Mouse (Mus musculus) ES-E14 (cell line): Measurements from ENCODE around the gene Ess2. TPM values are rescaled to one million over a fixed set of nuclear protein-coding genes. Genes with fewer than 3 reads are reported as not detected.

Experiments used
- DNase-seq: peaks from one replicate; pipeline ENCODE4 v3.0.0-alpha.2; 2013; ENCODE audit warnings: low read depth, low spot score
- H3K27ac ChIP-seq: 2 replicates; pipeline ENCODE4 v1.5.1; 2012; ENCODE audit warnings: low read depth, mild to moderate bottlenecking, low read length, moderate library complexity, mixed read lengths; ENCODE audit not compliant: poor library complexity, insufficient read depth, severe bottlenecking
- H3K36me3 ChIP-seq: 2 replicates; pipeline ENCODE4 v1.6.1; 2012; ENCODE audit warnings: mild to moderate bottlenecking, low read length, moderate library complexity, mixed read lengths; ENCODE audit not compliant: control insufficient read depth, poor library complexity, insufficient read depth, severe bottlenecking
- H3K4me1 ChIP-seq, 2 experiments: fragments of 150-350 bp in 1 of 2; sonication (generic) in 1 of 2; 2 replicates each; pipeline ENCODE4 v1.6.1; 2012; ENCODE audit warnings: low read length in 2 of 2, mild to moderate bottlenecking in 1 of 2, mixed read lengths in 1 of 2; ENCODE audit not compliant: control insufficient read depth in 2 of 2, insufficient read depth in 2 of 2, poor library complexity in 1 of 2
- H3K4me3 ChIP-seq, 2 experiments: fragments of 150-350 bp in 1 of 2; sonication (generic) in 1 of 2; 2 replicates each; pipeline ENCODE4 v1.5.1; 2012; ENCODE audit warnings: low read length in 2 of 2, low read depth in 1 of 2, mild to moderate bottlenecking in 1 of 2, mixed read lengths in 1 of 2; ENCODE audit not compliant: insufficient read depth in 1 of 2, poor library complexity in 1 of 2, severe bottlenecking in 1 of 2
- H3K9ac ChIP-seq: 2 replicates; pipeline ENCODE4 v1.6.1; 2012; ENCODE audit warnings: low read depth, mild to moderate bottlenecking, low read length, mixed read lengths; ENCODE audit not compliant: poor library complexity, insufficient read depth, severe bottlenecking
- H3K9me3 ChIP-seq: fragments of 150-350 bp; sonication (generic); 2 replicates; pipeline ENCODE4 v1.6.1; 2012; ENCODE audit warnings: low read depth, mild to moderate bottlenecking, low read length; ENCODE audit not compliant: control insufficient read depth, insufficient read depth
- CHD2 ChIP-seq: IDR thresholded peaks from 2 replicates; pipeline ENCODE4 v1.6.1; 2014; ENCODE audit warnings: mild to moderate bottlenecking, low read depth, low read length, inconsistent platforms
- HCFC1 ChIP-seq: IDR thresholded peaks from 2 replicates; pipeline ENCODE4 v1.6.1; 2012; ENCODE audit warnings: low read length, inconsistent platforms, borderline replicate concordance; ENCODE audit not compliant: insufficient read depth
- MAFK ChIP-seq: IDR thresholded peaks from 2 replicates; pipeline ENCODE4 v1.6.1; 2014; ENCODE audit warnings: mild to moderate bottlenecking, low read depth, low read length, inconsistent platforms; ENCODE audit not compliant: insufficient read depth
- ZC3H11A ChIP-seq: IDR thresholded peaks from 2 replicates; pipeline ENCODE4 v1.6.1; 2012; ENCODE audit warnings: low read depth, mild to moderate bottlenecking, inconsistent platforms, low read length, borderline replicate concordance
- ZNF384 ChIP-seq: IDR thresholded peaks from 2 replicates; pipeline ENCODE4 v1.6.1; 2012; ENCODE audit warnings: low read depth, low read length, inconsistent platforms
- in situ Hi-C, 2 experiments: fragments of 600-800 bp; cut with MboI; formaldehyde crosslinking; loops; one replicate each; pipeline ENCODE4 v1.15.1; 2025; ENCODE audit warnings: low sequenced_read_pairs in 2 of 2, inconsistent platforms in 1 of 2; ENCODE audit not compliant: unreplicated experiment in 2 of 2
- total RNA-seq: library from RNA; depleted of rRNA; stranded (reverse); fragments of 300-350 nt; gene quantifications from 2 replicates; pipeline ENCODE4 v1.2.3, GENCODE M21; 2012

Gene Ess2
- total RNA-seq, 1 experiment: 27.2 TPM

DNA sequence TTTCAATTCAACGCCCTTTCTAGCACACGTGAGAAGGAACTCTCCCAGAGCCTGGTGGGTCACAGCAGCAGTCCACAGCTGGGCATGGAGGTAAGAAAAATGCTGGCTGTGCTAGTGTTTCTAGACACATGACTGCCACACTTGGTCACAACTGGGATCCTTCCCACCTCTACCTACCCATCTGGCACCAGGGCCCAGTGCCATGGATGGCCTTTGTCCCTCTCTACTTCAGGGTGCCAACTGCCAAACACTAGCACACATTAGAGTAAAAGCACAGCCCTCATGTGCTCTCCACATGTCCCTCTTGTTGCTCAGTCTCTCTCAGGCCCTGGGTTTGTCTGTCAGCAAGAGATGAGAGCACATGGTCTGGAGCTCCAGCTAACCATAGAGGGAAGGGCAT, 18.5 kb upstream of the Ess2 start:
- no peak overlapping the region for H3K9ac ChIP-seq
- peaks cover 25% of the 10 kb centered on the region for H3K36me3 ChIP-seq
- DNase-seq: no peak
- in situ Hi-C loops: no loop called here
- no peak for TF ChIP-seq CHD2
- no peak for TF ChIP-seq HCFC1
- no peak for TF ChIP-seq ZC3H11A
- TF ChIP-seq MAFK: no peak
- TF ChIP-seq ZNF384: no peak
- peak overlapping the region; percentile 77 for H3K27ac ChIP-seq
- H3K4me3 ChIP-seq: no peak overlapping the region
- no peaks in the 10 kb centered on the region for H3K9me3 ChIP-seq
- H3K4me1 ChIP-seq: peaks cover 4 to 27% of the 10 kb centered on the region in 2 experiments; a peak in 2 of 4 replicates

- TF ChIP-seq CHD2: no peak
- H3K4me3 ChIP-seq: no peak overlapping the region
- in situ Hi-C loops: no loop called here
- H3K4me1 ChIP-seq: peaks cover 4 to 31% of the 10 kb centered on the region in 2 experiments; a peak in 2 of 4 replicates
- no peak for DNase-seq
- H3K9me3 ChIP-seq: no peaks in the 10 kb centered on the region
- peaks cover 26% of the 10 kb centered on the region for H3K36me3 ChIP-seq
- peak overlapping the region; percentile 1; the same call in 1 of the 2 replicates for H3K9ac ChIP-seq
- H3K27ac ChIP-seq: peak overlapping the region; percentile 77
Measured at GRCm38 (mm10) chr16:17929211-17929610, 18.1 kb upstream of the Ess2 start.

DNA sequence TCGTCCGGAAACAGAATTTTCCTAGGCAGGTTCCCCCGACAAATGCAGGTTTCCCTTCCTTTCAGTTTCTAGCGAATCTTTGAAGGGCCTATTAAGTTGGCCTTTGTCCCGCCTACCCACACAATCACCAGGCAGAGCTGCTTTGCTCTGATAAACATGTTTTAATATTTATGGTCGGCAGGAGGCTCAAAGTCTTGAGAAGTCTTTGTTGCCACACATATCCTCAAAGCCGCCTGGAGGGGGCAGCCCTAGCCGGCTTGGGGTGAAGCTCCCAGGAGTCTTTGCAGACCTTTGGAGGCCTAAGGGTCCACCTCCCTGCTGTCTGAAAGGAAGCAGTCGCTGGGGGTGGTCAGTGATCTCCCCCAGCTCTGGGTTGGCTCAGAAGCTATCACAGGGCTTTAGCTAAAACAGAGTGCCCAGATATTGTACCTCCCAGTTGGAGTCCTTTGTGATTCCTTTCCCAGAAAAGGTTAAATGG, 17.5 kb upstream of the Ess2 start:
- Histone ChIP-seq H3K27ac (peak overlapping the region; percentile 90), H3K9ac (peak overlapping the region; percentile 87), H3K4me3 (peak overlapping the region; percentile 88 to 92), H3K9me3 (no peaks in the 10 kb centered on the region), H3K36me3 (peaks cover 26% of the 10 kb centered on the region), H3K4me1 (peaks cover 4 to 31% of the 10 kb centered on the region in 2 experiments; a peak in 2 of 4 replicates)
- DNase-seq: peak; percentile 92
- TF ChIP-seq MAFK (no peak), ZC3H11A (no peak), ZNF384 (no peak), HCFC1 (no peak), CHD2 (no peak)
- in situ Hi-C loops: no loop called here

- in situ Hi-C loops: no loop called here
- Histone ChIP-seq H3K4me3 (peak within 1 kb of the TSS; percentile 88 to 92), H3K9ac (peak within 1 kb of the TSS; percentile 87), H3K27ac (peak within 1 kb of the TSS; percentile 90), H3K36me3 (peaks cover 26% of the 10 kb centered on the region), H3K9me3 (no peaks in the 10 kb centered on the region), H3K4me1 (peaks cover 4 to 31% of the 10 kb centered on the region in 2 experiments; a peak in 3 of 4 replicates)
- peak; percentile 55 for DNase-seq
- TF ChIP-seq HCFC1 (no peak), ZNF384 (no peak), CHD2 (no peak), MAFK (no peak), ZC3H11A (no peak)
Measured at GRCm38 (mm10) chr16:17928087-17928580, 17.0 kb upstream of the Ess2 start, which contains the start of gene Slc25a1. Gene Slc25a1, minus strand, starts transcription at chr16:17928219.
